Mouse (Mus musculus) stomach, postnatal 0 days (tissue): ENCODE results near the gene Oit3.

ENCODE experiments used
- CTCF ChIP-seq: IDR thresholded peaks from 2 replicates; pipeline ENCODE4 v1.5.1; 2016; ENCODE audit warnings: antibody characterized with exemption, low read depth, mild to moderate bottlenecking, moderate library complexity
- EP300 ChIP-seq: optimal IDR thresholded peaks from 2 replicates; pipeline ENCODE3; 2016; ENCODE audit warnings: antibody characterized with exemption

GRCm38 (mm10) chr10:59490920-59491319 lies 49.3 kb upstream of the Oit3 start:
- TF ChIP-seq CTCF (peak; percentile 50), EP300 (no peak)
